Mouse (Mus musculus) CD4-positive, CD25-positive, alpha-beta regulatory T cell, adult 2 months (primary cell): Measurements from ENCODE around the gene Me1.
A peak's percentile ranks its signal among the peaks of the same experiment; 100 is the strongest.

Source experiments
- DNase-seq: peaks from one replicate; pipeline ENCODE4 v3.0.0-alpha.2; 2012; ENCODE audit warnings: low read depth, low spot score

The Me1 gene

DNA sequence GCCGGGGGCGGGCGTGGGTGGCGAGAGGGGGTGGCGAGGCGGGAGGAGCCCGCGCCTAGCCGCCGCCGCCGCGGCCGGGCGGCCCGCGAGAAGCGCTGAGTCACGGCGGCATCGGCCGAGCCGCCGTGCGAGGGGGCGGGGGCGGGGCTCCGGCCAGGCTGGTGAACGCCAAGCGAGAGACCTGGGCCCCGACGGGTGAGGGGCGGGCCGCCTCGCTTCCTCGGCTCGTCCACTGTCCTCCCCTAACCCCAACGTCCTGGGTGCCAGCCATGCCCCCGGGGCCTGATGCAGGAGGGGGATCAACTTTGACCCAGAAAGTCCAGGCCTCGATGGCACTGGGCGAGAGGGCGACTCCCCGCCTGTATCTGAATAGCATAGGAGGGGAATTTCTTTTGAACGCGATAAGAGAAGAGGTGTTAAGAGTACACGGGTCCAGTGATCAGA is at the start of gene Me1:
Me1 (minus strand) TSS at position 136 of the 444 bp plus-strand sequence.
- DNase-seq: peak; percentile 11

DNA sequence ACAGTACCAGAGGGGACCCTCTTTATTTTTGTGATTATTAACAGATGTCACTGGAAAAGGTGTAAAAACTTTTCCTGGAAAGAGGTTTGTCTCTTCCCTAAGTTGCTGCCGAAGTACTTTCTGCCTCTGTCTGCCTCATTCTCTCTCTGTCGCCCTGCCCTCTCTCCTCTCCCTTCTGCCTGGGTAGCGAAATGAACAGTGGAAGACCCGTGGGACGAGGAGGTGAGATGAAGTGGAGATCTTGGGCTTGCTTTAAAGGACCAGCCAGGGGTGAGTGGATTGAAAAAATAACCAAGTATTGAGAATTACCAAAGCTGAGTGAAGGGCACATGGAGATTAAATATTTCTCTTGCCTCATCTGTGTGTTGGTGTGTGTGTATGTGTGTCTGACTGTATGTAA is 48.3 kb upstream of the Me1 start:
- DNase-seq: no peak

DNA sequence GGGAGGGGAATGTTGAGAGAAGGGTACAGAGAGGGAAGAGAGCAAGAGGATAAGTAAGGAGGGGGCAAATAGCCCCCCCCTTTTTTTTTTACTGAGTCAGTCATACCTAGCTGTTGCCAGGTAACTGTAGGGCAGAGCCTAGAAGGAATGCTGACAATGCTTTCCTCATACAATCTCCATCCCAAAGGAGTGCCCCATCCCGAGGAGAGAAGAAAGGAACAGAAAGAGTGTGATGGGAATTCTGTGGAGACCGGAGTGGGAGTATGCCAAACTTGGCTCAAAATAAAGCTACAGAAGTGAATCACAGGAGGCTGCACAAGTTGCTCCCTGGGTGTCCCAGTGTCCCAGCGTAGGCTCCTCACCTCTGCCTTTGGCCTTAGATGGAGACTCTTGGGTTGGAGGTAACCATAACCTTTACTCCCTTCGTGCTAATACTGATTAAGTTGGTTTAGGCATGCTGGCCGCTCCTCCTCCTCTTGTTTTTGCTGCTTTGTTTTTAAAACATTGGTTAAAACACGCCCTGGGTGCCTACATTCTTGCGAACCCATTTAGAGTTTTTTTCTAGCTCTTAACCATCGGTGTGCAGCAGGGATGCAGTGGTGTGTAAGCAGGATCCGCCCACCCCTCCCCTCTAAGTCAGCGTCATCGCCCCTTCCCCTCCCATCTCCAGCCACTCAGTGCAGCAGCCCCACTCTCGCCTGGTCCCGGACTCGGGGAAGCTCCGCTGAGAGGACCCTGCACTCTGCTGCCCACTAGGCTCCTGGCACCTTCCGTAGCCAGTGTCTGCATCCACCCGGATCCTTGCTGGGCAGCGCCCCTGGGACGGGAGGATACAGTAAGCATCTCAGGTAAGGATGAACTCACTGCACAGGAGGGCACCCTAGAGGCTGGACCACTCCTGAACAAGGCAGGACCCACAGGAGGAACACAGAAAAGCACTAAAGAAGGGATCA is 47.5 kb upstream of the Me1 start, which contains the start of gene Prss35:
Prss35 (plus strand) TSS at position 691 of the 953 bp plus-strand sequence.
- DNase-seq: no peak

DNA sequence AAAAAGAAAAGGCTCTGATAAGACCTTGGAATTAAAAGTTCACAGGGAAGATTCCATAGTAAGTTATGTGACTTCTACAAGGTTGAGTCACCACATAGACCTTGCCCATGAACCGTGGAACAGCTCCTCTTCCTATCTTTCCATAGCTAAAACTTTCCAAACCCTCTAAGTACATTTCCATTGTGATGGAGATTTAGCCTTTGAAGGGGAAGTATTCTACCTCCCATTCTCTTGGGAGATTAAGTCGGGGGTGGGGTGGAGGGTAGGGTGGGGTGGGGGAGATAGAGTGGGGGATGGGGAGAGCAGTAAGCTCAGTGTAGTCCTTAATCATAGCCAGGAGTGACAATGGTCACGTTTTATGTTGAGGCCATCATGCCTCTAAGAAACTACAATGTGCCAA is 44.2 kb upstream of the Me1 start:
- DNase-seq: no peak

DNA sequence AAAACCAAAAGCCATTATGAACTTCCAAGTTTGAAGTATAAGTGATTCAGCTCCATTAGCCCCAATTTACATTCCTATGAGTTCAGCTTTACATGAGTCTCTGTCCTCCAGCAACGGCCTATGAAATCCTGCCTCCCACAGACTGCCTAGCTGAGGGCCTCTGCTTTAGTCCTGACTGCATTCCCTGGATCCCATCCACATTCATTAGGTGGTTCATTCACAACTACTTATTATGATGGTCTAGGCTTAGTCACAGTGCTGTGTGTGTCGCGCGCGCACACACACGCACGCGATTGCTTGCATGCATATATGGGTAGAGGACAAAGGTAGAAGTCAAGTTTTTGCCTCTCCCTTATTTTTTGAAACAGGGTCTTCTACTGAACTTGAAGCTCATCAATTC is 43.0 kb upstream of the Me1 start:
- DNase-seq: no peak

DNA sequence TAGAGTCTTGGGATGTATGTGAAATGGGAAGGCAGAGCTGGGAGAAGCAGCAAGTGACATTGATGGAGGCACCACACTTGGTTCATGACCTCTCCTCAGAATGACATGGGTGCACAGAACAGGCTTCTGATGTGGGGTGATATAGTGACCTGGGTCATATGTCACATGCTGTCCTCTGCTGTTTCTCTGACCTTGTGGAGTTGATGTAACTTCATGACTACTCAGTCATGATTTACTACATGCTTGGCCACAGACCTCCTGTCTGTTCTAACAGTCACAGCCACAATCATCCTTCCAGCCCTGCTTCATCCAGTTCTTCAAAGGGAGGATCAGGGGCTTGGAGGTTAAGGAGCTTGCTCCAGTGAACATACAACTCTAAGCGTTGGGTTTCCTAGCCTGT is 42.3 kb upstream of the Me1 start:
- DNase-seq: no peak

DNA sequence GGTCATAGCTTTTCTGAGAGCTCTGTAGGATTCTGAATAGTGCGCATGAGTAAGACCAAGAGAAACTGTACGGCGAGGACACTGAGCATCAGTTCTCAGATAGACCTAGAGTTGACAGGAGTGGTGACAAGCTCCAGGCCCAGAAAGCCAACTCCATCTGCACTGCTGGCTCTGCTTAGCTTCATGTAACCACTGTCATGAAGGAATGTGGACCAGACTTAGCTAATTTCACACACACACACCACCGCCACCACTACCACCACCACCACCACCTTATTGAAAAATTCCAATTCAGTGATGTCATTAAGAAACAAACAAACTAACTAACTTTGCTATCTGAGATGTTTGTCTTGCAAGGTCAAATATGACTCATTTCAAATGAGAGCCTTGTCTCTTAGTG is 41.2 kb upstream of the Me1 start:
- DNase-seq: no peak

DNA sequence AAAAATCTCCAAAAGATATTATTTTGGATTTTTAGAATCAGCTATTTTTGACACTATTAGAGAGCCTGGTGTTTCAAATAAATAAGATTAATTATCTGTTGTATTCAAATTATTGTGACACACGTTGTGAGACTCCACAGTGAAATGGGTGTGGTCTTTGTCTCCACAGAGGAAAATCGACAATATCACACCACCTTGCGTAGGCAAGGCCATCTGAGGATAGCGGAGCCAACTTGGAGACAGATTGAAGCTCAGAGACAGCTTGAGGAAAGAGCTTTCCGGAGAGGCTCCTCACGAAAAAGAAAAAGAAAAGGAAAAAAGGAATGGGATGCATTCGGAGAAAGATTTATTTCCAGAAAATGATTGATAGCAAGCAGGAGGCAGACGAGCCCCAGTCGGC is 39.0 kb upstream of the Me1 start:
- DNase-seq: no peak

DNA sequence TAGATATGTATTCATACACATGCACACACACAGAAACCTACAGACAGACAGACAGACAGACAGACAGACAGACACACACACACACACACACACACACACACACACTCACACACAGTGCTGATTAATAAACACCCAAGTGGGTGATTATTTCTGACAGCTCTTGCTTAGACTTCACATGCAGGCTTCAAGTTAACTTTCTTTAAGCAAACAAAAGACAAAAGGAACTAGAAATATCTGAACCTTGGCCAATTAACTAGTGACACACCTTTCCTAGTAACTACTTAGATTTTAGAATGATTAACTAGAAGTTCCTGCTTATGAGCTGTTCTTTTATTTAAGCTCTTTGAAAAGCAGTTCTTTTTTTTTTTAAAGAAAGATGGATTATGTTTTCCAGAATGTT is 38.6 kb upstream of the Me1 start:
- DNase-seq: no peak

DNA sequence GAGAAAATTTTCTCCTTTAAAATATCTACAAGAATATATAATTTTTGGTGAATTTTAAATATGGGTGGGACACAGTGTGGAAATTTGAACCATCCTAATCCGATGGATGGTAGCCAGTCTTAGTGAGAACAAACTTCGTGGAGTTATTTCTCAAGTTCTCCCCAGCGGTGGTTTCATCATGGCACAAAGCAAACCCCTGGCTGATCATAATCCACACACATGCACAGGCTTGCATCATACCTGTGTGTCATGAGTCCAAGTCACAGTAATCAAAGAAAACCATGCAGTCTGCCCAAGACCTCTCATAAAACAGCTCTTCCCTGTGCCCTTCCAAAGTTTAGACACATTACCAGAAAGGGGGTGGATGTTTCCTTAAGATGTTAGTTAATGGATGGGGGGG is 34.1 kb upstream of the Me1 start:
- DNase-seq: no peak

DNA sequence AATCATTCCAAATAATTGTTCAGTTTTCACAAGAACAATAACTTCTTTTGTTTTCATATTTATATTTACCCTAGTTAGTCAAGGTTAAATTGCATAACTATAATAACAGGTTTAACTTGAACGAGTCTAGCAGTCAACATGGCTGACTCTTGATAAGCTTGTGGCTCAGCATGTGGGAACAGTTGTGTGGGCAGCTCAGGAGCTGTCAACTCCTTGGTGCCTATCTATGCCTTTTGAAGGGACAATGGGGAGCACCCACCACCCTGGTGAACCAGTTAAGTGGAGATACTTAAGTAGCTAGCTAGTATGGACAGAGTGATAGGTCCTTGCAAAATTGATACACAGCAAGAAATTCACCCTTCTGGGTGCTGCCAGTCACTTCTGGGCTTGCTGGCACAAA is 33.3 kb upstream of the Me1 start:
- no peak for DNase-seq

DNA sequence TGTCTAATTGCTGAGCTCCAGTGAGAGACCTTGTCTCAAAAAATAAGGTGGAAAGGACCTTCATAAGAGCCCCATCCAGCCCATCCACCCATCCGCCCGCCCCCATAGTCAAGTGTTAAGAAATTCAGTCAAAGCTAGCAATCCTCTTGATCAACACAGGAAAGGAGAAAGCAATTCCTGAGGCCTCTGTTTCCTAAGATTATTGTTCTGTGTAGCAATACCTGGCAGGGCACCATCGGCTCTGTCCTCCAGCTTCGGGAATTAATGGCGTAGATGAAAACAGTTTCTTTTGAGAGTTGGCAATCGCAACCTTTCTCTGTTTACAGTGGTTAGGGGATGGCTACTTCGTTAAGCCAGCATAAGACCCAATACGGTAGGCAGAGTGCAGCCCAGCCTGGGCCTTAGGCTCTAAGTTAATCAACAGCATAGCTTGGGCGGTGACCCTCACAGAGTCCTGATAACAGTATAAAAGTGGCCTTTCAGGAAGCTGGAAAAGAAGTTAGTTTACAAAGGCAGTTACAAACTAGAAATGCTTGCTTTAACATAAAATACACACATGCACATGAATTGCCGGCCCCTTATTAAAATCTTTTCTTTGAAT is 32.6 kb upstream of the Me1 start:
- no peak for DNase-seq

DNA sequence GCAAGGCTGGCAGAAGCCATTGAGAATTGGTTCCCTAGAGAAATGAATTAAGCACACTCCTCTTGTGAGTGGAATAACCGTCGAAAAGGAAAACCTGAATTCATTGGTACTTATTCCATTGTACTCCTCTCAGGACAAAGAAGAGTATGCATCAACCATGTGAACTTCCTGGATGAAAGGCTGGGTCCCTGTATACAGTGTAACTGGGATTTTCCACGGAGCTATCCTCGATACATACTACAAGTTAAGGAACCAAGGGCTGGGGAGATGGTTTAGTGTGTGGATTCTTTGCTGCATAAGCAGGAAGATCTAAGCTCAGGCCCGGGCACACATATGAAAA is 30.6 kb upstream of the Me1 start:
- no peak for DNase-seq

DNA sequence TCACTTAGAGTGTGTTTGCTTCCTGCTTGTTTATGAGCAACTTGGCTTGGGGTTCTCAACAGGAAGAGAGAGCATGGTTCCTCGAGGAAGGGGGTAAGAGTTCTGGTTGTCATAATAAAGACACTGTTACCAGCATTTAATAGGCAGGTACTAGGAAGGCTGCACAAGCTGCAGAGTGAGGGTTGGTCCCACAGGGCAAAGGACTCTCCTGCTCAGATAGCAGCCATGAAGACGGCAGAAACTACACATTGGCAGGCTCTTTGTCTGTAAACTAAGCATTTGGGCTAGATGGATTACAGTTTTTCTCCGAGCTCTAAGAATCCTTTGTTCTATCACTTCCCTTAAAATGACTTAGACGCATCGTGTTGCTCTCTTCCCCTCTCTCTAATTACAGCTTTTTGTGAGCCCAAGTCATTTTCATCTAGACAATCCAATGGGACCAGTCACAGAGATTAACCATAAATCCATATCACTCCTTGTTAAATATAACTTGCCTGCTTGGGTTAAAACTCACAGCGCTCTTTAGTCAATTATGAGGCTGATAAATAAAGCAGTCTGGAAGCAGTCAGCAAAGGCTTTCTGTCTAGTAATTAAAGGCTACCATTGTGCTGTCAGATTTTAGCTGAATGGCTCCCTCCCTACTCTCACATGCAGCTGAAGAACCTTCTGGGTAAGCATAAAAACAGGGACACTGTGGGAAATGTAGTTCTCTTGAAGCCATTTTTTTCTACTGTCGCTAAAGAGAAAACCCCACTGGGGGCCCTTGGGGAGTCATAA is 30.0 kb upstream of the Me1 start:
- DNase-seq: no peak

DNA sequence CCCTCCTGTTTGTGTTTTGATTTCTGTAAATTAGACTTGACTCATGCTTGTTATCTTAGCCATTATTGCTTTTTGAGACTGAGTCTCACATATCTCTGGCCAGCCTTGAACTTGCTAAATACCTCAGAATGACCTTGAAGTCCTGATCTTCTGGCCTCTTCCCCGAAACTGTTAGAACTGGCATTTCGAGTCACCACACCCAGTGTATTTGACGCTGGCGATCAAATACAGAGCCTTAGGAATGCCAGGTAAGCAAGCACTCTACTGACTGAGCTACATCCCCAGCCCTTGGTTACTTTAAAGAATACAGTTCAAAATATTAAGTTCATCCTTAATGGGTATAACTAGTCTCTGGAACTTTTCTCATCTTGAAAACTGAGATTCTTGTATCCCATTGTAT is 29.3 kb upstream of the Me1 start:
- no peak for DNase-seq

DNA sequence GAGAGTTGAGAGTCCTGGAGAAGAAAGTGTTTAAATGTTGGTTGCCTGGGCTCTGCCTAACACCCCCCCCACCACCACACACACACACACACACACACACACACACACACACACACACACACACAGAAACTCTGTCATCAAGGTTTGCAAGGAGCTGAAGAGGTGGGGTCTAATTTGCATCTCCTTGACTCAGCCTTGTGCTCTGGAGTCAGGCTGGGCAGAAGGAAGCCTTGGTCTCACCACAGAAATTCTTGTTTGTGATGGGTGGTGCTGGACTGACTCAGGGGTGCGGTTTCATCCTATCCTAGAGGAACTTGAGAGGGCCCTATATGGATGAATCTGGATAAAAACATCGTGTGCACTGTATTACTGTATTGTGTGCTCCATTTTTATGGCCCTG is 25.0 kb upstream of the Me1 start:
- no peak for DNase-seq

DNA sequence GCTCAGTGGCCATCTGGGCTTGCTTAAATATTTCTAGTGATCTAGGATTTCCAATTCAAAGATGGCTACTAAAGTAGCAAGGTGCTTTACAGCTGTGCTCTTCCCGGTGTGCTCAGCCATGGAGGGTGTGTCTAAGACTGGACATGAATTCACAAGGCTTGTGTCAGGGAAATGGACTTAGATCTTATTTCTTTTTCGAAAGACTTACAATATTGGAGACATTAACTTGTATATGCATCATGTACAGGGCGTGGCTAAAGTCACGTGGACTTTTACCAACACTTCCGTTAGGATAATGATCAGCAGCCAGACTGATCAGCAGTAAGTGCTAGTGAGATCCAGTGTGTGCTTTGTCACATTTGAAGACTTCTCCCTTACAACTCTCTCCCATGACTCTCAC is 24.5 kb upstream of the Me1 start:
- DNase-seq: no peak

DNA sequence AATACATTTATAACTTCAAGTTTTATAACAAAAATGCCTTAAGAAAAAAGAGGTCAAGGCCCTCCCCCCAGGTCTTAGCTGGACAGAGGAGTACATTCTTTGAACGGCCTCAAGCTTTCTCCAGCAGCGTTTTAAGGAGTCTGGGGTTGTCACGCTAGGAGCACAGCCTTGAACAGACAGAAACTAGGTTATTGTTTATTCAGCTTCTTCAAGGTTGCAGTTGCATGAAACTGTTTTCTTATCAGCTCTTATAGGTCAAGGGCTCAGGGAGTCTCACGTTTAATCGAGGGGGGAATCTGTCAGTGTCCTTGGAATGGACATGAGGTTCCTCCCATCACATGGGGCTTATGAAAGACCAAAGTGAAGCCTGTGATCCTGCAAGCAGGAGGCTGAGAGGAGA is 21.4 kb upstream of the Me1 start:
- DNase-seq: no peak

DNA sequence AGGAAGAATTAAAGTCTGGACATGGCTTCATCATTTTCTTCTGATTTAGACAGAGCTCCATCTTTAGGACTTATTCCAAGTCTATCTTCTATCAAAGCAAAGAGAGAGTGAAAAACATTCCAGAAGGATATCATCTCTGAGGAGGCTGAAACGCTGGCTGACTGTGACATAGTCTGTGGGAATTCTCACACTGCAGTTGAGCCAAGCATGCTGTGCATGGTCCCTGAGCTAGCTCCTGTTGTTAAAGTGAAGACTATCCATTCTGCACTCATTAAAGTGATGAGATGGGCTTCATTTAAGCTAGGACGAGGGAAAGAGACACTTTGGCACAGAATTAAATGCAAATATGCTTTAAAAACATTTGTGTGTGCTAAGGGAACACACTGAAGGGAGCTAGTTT is 20.8 kb upstream of the Me1 start:
- DNase-seq: no peak

DNA sequence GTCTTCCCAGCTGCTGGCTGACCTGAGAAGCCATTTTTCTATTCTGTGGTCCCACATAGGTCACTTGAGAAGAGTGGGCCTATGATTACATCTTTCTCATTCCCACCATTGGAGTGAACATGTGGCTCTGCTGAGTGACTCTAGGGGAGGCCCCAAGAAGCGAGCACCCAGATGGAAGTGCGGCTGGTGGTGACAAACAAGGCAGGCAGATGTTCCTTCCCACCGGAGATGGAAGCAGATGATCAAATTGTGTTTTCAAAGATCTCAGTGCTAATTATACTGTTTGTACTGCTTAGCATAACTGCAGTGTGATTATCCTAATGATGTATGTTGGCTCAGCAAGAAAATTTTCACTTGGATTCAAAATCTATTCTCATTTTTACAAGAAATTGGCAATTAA is 18.3 kb upstream of the Me1 start:
- no peak for DNase-seq

DNA sequence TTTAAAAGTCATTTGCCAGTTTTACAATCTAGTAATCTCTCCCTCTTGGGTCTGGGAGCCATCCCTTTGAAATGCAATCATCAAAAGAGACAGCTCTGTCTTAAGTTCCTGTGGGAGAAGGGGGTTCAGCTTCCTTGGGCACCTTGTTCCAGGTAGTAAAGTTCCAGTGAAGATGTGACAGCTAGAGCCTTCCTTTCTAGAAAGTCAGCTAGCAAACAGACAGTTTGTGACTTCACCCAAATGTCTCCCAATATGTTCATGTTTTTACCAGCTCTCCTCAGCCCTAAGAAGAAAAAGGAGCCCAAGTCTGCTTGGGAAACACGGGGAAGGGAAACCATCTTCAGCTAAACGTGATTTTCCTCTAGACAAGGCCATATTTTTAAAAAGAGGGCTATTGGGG is 16.9 kb upstream of the Me1 start:
- DNase-seq: no peak

DNA sequence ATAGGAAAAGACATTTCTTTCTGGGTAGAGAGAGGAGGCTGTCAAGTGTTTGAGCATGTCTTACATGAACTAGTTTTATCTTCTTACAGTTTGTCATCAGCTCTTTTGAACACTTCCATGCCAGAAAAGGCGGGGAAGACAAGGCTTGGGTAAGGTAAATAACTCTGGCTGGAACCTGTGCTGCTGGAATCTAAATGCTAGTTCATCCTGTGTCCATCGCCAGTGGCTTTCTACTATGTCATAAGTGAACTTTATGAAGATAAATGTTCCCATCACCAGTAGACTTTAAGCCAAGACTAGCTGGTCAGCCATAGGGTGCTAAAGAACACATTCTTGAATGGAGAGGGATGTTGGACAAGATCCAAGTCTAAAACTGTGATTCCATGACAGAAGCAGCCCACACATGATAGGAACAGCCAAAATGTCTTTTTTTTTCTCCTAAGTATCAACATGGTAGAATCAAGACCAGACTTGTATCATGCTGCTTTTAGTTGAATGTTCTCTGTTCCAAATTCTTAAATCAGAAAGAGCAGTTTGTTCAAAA is 14.4 kb upstream of the Me1 start:
- no peak for DNase-seq
